Mouse (Mus musculus) cerebellum, adult 2 months (tissue): ENCODE measurements at regions not wholly inside any gene's neighbourhood (a gene's known extent, or its start where the extent isn't known, plus 50 kb on each side); places are given as distances from the start of the nearest gene placed in this dataset.

ENCODE experiments used
- CTCF ChIP-seq: fragments of 200-500 bp; IDR thresholded peaks from 2 replicates; pipeline ENCODE4 v1.5.1; 2011; ENCODE audit warnings: low read depth, mild to moderate bottlenecking, control low read depth, low read length, moderate library complexity, borderline replicate concordance; ENCODE audit not compliant: insufficient read depth
- POLR2A ChIP-seq: fragments of 200-500 bp; IDR thresholded peaks from 2 replicates; pipeline ENCODE4 v1.6.1; 2011; ENCODE audit warnings: low read length, control low read depth, borderline replicate concordance; ENCODE audit not compliant: insufficient read depth

DNA sequence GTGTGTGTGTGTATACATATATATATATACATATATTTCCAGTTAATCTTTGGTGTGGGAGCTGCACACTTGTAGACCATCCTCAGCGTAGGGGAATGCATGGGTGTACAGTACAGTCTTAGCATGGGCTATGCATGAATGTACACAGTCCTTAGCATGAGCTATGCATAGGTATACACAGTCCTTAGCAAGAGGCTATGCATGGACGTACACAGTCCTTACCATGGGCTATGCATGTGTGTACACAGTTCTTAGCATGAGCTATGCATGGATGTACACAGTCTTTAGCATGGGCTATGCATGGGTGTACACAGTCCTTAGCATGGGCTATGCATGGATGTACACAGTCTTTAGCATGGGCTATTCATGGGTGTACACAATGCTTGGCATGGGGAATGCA, 70.5 kb downstream of the Rchy1 start:
- no peak for TF ChIP-seq CTCF
- no peak for TF ChIP-seq POLR2A
